Mouse (Mus musculus) splenic B cell, adult 2 months (primary cell): ENCODE data around the gene Prkg2.

Source experiments
- DNase-seq: peaks from one replicate; pipeline ENCODE4 v3.0.0-alpha.2; 2011; ENCODE audit warnings: low read depth, low spot score
- H3K27me3 ChIP-seq: 2 replicates; pipeline ENCODE4 v1.6.1; 2012; ENCODE audit warnings: mild to moderate bottlenecking, low read length, moderate library complexity, mixed read lengths; ENCODE audit not compliant: control insufficient read depth, poor library complexity, insufficient read depth, severe bottlenecking
- H3K36me3 ChIP-seq: 2 replicates; pipeline ENCODE4 v1.6.1; 2012; ENCODE audit warnings: mild to moderate bottlenecking, low read length, moderate library complexity, mixed read lengths; ENCODE audit not compliant: control insufficient read depth, poor library complexity, insufficient read depth, severe bottlenecking

Gene Prkg2

DNA sequence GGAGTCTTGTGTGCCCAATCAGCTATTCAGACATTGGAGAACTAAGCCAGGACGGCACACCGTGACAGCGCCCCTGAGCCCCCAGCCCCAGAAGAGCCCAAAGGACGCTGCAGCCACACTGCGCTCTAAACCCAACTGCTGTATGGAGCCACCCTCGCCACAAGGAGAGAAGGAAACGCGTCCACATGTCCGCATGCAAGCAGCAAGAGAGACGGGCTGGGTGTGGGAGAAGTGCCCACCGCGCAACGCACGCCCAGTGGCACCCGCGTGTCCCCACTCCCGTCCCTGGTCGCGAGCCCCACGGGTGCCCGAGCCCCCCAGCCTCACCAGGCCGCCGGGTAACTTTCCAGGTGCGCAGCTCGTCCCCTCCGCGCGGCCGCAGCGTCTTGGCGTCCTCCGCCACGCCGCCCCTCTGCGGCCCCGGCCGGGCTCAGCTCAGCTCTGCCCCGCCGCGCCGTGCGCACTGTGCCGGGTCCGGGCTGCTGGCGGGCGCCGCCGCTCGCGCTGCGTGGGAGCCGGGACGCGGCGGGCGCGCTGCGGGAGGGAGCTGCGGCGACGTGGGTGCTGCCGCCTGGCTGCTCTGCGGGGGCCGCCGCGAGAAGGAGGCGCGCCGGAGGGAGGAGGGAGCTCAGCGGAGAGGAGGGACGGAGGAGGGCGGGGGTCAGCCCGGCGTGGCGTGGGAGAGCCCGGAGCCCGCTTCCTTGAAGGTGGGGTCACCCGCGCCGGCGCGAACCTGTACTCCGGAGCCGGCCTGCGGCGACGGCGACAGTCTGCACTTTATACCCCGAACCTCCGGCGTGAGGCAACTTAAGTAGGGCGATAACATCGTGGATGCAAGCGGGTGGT, at the start of gene Prkg2:
Gene Prkg2, minus strand, starts transcription at position 756 of the 846 bp plus-strand sequence.
- H3K36me3 ChIP-seq, result no peaks in the 10 kb centered on the region
- no peaks in the 10 kb centered on the region for H3K27me3 ChIP-seq
- no peak for DNase-seq

DNA sequence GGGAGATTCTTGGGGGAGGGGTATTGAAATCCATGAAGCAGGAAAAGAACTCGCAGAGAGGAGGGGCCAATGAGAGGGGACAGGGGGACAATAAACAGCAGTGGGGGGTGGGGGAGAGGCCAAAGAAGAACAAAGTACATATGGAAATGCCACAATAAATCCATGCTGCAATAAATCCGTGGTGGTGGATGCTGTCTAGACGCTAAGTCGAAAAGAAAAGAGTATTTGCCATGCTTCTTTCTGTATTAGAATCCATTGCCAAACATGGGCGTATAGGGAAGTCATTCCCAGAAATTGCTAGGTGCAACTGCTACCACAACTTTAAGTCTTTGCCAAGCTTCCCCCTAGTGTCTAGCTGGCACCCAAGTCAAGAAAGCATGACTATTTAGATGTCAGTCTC, 46.8 kb upstream of the Prkg2 start:
- H3K27me3 ChIP-seq, result no peaks in the 10 kb centered on the region

DNA sequence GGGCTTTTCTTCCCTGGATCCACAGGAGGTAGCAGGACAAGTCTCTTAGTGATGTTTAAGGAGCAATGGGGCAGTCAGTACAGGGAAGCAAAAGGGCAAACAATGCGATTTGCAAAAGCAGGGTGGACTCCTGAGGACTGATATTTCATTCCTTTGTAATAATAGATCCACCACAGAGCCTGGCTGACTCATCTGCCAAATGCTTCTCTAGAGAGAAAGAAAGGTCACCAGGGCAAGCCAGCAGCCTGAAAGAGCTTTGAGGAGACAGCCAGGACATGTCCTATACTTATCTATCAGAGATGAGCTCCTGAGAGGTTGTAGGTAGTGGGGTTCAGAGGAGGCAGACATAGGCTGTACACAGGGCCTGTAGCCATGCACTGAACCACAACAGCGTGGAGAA, 41.2 kb upstream of the Prkg2 start:
- H3K27me3 ChIP-seq, result no peaks in the 10 kb centered on the region
- no peak for DNase-seq
- no peaks in the 10 kb centered on the region for H3K36me3 ChIP-seq

More for the DNA sequence above, 46.8 kb upstream of the Prkg2 start:
- no peaks in the 10 kb centered on the region for H3K36me3 ChIP-seq
- no peak for DNase-seq

DNA sequence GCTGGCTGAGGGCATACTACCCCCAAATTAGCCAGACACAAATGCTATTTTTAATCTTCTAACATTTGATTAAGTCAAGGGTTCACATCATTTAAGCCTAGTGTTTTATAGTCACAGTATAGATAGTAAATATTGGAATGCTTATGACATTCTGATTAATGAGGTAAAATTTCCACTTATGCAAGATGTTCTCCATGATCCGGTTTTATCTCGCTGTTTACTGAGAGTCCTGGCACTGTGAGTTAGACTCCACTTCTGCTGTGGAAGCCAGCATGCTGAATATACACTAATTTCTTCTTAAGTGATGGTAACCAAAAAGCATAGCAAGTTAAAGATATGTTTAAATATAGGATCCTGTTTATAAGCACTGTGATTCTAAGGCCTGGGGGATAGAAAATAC, 31.2 kb upstream of the Prkg2 start:
- no peak for DNase-seq
- Histone ChIP-seq H3K27me3 (no peaks in the 10 kb centered on the region), H3K36me3 (no peaks in the 10 kb centered on the region)

DNA sequence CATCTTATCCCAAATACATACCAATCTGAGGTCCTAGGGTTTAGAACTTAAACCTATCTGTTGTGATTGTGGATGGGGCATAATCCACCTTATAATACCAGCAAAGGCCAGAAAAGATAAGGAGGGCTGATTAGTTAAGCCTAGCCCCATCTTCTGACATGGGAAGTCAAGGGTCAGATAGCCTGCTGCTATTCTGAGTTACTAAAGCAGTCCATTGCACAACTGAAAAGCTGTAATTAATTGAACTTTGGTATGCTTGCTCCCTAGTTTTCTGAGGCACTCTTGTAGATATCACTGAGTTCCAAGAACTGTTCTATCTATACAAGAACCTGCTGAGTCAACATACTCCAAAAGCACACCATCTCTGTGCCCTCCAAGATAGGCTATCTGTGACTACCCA, 25.4 kb upstream of the Prkg2 start:
- no peaks in the 10 kb centered on the region for H3K36me3 ChIP-seq
- no peak for DNase-seq
- no peaks in the 10 kb centered on the region for H3K27me3 ChIP-seq

DNA sequence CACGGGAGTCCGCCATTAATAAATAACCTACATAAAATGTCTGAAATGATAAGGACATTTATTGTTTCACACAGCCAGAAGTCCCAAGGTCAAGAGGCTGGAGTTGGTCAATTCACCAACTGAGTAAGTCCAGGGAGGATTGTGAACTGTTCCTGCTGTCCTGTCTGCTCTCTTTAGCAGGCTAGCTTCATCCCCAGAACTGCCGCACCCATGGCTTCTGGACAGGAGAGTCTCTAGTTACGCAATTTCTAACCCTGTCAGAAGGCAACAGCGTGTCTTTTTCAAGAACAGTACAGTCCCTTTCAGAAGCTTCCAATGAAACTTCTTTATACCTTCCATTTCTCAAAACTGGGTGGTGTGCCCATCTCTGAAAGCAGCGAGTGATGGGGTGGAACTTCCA, 1.9 kb upstream of the Prkg2 start:
- no peak for DNase-seq
- H3K36me3 ChIP-seq, result no peaks in the 10 kb centered on the region
- no peaks in the 10 kb centered on the region for H3K27me3 ChIP-seq

DNA sequence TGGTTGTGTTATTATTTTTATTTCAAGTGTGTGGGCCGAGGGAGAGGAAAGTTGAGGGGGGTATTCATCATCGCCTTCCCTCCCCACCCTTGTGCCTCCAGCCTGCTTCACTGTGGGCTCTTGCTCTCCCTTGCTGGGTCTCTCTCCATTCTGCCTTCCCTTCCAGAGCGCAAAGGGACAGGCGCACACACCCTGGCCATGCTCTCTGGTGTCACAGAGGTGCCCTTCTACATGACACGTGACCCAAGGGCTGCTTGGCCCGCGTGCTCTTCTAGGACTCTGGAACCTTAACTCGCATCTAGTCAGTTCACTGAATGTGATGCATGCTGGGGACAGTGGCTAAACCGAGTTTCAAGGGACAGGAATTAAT, 276 bp upstream of the Prkg2 start:
- no peak for DNase-seq
- Histone ChIP-seq H3K36me3 (no peaks in the 10 kb centered on the region), H3K27me3 (no peaks in the 10 kb centered on the region)

DNA sequence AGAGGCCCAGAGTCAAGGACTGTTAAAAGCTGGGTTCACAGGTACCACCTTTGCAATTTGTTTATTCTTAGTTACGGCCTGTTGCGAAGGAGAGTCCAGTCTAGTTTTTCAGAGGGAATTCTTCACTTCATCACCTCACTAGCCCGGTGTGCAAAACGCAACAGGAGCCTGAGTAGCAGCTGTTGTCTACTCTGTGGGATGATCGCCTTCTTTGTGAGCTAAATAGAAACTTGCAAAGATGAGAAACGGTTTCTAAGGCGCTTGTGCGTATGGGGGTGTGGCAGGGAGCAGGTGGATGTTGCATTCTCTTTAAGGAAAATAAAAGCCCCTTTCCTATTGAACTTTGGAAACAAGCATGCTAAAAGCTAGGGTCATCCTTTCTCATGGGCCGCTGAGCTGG, 1.2 kb downstream of the Prkg2 start:
- no peak for DNase-seq
- Histone ChIP-seq H3K27me3 (no peaks in the 10 kb centered on the region), H3K36me3 (no peaks in the 10 kb centered on the region)

DNA sequence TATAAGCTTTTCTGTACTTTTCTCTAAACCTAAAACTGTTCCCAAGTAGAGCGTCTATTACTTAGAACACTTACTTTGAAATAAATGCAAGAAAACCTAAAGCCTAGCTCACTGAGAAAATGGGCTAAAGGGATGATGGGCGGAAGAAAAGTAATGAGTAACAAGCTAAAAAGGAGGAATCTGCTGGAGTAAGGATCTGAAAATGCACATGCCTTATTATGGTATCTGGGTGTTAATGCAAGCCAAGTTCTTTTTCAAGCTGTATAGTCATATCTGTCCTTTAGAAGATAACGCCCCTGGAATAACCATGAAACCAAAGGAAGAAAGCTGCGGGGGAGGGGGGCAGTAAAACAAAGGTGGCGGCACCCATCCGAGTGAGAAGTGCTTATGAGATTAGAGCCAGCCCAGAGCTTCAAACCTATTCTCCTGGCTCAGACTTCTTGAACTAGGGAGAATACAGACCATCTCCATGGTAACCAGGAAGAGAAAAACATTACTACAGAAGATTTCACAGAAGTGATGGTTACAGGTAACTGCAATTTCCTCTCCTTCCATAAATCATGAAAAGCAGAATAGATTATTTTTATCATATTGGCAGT, 5.5 kb downstream of the Prkg2 start:
- Histone ChIP-seq H3K27me3 (no peaks in the 10 kb centered on the region), H3K36me3 (no peaks in the 10 kb centered on the region)
- no peak for DNase-seq

DNA sequence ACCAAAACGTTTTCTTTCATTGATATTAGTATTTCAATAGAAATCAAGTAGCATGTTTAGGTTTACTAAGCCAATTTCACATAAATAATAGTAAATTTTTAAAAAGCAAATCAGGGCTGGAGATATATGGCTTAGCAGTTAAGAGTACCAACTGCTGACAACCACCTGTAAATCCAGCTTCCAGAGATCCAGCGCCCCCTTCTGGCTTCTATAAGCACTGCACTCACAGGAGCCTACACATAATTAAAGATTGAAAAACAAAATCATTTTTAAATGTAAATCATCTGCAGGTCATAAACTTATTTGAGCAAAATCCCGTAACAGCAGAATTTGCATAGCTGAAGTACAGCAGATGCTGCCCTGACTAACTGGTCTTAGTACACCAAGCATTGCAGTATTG, 10.8 kb downstream of the Prkg2 start:
- DNase-seq, result no peak
- Histone ChIP-seq H3K27me3 (no peaks in the 10 kb centered on the region), H3K36me3 (no peaks in the 10 kb centered on the region)

DNA sequence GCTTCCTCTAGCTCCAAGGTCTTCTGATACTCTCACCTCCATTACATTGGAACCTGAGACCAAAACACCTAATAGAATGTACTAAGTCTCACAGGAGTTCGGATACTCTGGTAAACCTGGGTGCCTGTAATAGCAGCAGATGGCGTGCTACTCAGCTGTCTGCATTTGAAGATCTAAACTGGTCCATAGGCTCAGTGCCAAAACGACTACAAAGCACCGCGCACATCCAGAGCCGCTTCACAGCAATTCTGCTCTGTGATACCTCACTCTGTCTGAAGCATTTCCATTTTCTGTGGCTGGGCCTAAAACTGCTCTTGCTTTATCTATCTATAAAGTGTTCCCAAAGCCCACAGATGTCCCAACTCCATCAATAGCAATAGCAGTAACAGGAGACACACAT, 17.4 kb downstream of the Prkg2 start:
- Histone ChIP-seq H3K27me3 (no peaks in the 10 kb centered on the region), H3K36me3 (no peaks in the 10 kb centered on the region)
- no peak for DNase-seq

DNA sequence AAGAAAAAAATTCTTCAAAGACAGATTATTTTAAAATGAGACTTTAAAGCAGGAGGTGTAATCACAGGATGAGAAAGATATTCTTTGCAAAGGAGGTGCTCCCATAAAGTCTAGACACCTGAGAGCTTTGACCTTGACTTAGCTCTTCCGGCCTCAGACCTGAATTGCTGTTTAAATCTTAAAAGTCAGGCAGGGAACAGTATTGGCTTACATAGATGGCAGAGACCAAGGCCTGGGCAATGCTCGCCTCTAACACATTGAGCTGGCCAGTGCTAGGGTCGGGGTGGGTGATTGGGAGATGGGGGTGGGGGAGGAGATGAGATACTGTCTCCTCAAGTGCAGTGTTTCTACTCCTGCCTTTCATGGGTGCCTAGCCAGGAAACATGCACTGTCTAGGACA, 22.0 kb downstream of the Prkg2 start:
- H3K27me3 ChIP-seq, result no peaks in the 10 kb centered on the region
- no peaks in the 10 kb centered on the region for H3K36me3 ChIP-seq
- no peak for DNase-seq

DNA sequence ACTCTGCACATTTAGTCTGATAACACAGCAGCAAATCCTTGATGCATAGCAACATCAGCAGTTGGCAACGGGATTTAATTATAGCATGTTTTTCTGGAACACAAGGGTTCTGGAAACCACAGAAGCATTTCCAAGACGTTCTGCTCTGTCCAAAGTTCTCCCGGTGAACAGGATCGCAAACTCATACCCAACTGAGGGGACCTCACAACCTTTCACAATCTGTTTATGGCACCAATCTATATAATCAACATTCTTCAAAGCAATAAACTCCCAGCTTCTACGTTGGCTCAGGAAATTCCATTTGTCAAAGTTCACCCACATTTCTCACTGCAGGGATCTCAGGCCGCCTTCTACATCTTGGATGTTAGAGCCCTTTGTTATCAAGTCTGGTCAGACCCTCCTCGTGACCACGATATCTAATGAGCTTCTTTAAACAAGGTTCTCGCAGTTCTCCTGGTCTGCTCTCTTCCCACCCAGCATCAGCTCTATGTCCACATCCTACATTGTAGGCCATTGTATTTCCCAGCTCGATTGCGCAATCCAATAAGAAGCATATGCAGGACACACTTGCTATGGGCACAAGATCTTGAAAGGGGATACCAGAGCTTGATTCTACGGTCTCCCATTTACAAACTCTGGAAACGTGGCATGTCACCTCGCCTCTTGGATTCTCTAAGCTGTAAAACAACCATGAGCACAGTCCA, 26.6 kb downstream of the Prkg2 start:
- no peaks in the 10 kb centered on the region for H3K27me3 ChIP-seq
- no peak for DNase-seq
- no peaks in the 10 kb centered on the region for H3K36me3 ChIP-seq

DNA sequence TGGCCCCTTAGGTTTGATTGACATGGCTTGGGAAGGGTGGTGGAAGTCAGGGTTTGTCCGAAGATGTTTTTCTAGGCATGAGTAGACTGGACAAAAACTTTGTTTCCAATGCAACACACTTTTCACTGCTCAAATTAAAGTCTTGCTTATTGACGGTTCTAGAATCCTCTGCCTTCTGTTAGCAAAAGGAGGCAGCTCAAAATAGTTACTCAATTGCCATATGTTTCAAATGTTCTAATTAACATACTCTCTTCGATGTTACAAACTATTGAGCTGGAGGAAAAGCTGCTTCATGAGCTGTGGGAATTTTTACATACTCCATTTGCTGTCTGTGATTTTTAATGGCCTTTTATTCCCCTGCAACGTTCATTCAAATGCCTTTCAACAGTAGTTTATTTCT, 39.0 kb downstream of the Prkg2 start:
- DNase-seq, result no peak
- Histone ChIP-seq H3K27me3 (no peaks in the 10 kb centered on the region), H3K36me3 (no peaks in the 10 kb centered on the region)

DNA sequence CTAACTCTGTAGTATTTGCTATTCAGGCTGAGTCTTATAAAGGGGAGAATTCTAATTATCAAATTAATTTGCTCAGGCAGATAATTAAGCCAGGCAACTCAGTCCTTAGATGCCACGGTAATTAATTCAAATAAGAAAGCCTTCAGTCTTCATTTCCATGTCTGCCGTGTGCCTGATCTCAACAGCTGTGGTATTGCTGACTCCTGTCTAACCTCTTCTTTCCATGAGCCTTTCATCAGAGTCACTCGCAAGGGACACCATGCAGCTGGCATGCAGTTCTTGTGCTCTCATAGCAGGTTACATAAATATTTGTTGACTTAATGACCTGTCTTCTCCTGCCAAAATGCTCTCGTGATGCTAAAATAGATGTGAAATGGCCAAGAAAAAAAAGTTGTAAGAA, 41.4 kb downstream of the Prkg2 start:
- Histone ChIP-seq H3K27me3 (no peaks in the 10 kb centered on the region), H3K36me3 (no peaks in the 10 kb centered on the region)
- DNase-seq, result no peak
